Mouse (Mus musculus) megakaryocyte, embryonic 14.5 days (primary cell): Measurements from ENCODE around the gene Umodl1.

Experiments
- FLI1 ChIP-seq: IDR thresholded peaks from 2 replicates; pipeline ENCODE4 v1.6.1; 2012; ENCODE audit warnings: low read length, inconsistent platforms, mixed read lengths
- GATA1 ChIP-seq: IDR thresholded peaks from 3 replicates; pipeline ENCODE4 v1.6.1; 2012; ENCODE audit warnings: mixed read lengths, low read length, inconsistent platforms, borderline replicate concordance

DNA sequence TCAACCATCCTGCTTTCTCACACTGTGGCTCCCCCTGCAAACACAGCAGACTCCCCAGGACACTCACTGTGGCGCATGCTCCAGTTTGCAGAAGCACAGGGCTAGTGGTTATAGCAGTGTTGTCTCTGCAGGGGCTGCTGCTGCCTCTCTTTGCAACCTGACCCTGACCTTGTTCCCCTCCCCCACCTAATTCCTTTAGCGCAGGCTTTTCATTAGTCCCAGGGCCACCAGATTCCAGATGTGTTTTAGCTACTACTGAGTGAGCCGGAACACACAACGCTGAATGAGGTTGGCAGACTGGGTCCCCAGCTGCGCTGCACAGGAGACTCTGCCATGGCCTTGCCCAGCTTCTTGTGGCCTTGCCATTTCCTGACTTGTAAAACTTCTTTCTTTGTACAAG is 46.5 kb downstream of the Umodl1 start:
- TF ChIP-seq FLI1 (no peak), GATA1 (no peak)
